Mouse (Mus musculus) megakaryocyte, embryonic 14.5 days (primary cell): ENCODE measurements around the gene Ski. TPM values are rescaled to one million over a fixed set of nuclear protein-coding genes. Genes with fewer than 3 reads are reported as not detected.

Experiments used
- H3K27me3 ChIP-seq: replicated peaks from 2 replicates; pipeline ENCODE3; 2012; ENCODE audit warnings: inconsistent platforms
- H3K36me3 ChIP-seq: replicated peaks from 2 replicates; pipeline ENCODE3; 2012; ENCODE audit warnings: low read length, inconsistent platforms, mixed read lengths
- H3K4me1 ChIP-seq: 2 replicates; pipeline ENCODE4 v1.6.1; 2012; ENCODE audit warnings: inconsistent platforms
- H3K4me3 ChIP-seq: replicated peaks from 2 replicates; pipeline ENCODE3; 2012; ENCODE audit warnings: moderate library complexity, mild to moderate bottlenecking, inconsistent platforms
- H3K9me3 ChIP-seq: 2 replicates; pipeline ENCODE4 v1.6.1; 2012; ENCODE audit warnings: inconsistent platforms
- FLI1 ChIP-seq: IDR thresholded peaks from 2 replicates; pipeline ENCODE4 v1.6.1; 2012; ENCODE audit warnings: low read length, inconsistent platforms, mixed read lengths
- GATA1 ChIP-seq: IDR thresholded peaks from 3 replicates; pipeline ENCODE4 v1.6.1; 2012; ENCODE audit warnings: mixed read lengths, low read length, inconsistent platforms, borderline replicate concordance
- polyA plus RNA-seq: library from polyadenylated mRNA; stranded (reverse); fragments of >175 nt; gene quantifications from 2 replicates; pipeline ENCODE4 v1.2.3, GENCODE M21; 2012; ENCODE audit warnings: low replicate concordance; ENCODE audit not compliant: insufficient read depth

Gene Ski
- polyA plus RNA-seq, 1 experiment = 31.5 TPM

DNA sequence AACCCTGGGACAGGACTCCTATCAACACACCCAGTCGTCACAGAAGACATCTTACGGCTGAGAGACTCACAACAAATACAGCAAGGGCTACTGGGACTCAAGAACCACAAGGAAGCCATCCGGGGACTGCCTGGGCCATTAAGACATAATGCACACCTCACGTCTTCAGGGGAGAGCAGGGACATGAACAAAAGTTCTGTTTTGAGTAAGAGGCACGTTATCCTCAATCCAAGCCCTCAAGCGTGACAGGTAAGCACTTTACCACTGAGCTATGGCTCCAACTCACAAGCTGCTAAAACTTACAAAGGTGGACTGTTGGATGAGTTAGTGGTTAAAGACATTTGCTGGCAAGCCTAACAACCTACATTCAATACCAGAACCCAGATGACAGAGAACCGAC lies 39.2 kb downstream of the Ski start:
- TF ChIP-seq FLI1 = no peak
- TF ChIP-seq GATA1 = no peak

GRCm38 (mm10) chr4:155178981-155179512 lies 43.3 kb downstream of the Ski start:
- Histone ChIP-seq H3K4me3 (peak overlapping the region; percentile 86), H3K9me3 (no peaks in the 10 kb centered on the region), H3K27me3 (no peaks in the 10 kb centered on the region), H3K36me3 (peaks cover 43% of the 10 kb centered on the region), H3K4me1 (peaks cover 85% of the 10 kb centered on the region)
- no peak for TF ChIP-seq FLI1
- no peak for TF ChIP-seq GATA1

More for the DNA sequence above, 39.2 kb downstream of the Ski start:
- Histone ChIP-seq H3K9me3 (no peaks in the 10 kb centered on the region), H3K27me3 (no peaks in the 10 kb centered on the region), H3K36me3 (peaks cover 44% of the 10 kb centered on the region), H3K4me1 (peaks cover 85% of the 10 kb centered on the region), H3K4me3 (no peak overlapping the region)

GRCm38 (mm10) chr4:155178274-155178673 lies 44.1 kb downstream of the Ski start:
- Histone ChIP-seq H3K4me3 (peak overlapping the region; percentile 86), H3K27me3 (no peaks in the 10 kb centered on the region), H3K9me3 (no peaks in the 10 kb centered on the region), H3K4me1 (peaks cover 85% of the 10 kb centered on the region), H3K36me3 (peaks cover 44% of the 10 kb centered on the region)
- no peak for TF ChIP-seq GATA1
- no peak for TF ChIP-seq FLI1

DNA sequence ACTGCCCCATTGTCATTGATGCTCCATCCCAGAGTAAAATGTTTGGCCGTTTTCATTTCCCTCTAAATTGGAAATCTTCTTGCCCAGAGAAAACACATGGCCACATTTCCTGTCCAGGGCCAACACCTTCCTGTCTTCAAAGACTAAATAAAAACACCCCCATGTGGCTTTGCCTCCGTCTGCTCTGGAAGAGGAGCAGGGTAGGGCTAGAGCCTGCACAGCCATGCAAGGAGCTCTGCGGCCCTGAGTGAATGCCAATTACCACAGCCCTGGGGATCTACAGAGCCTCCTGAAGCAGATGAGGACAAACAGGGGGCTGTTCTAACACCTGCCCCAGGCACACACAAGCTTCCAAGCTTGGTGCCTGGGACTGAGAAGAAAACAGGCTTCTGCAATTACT lies 46.2 kb downstream of the Ski start:
- Histone ChIP-seq H3K27me3 (no peaks in the 10 kb centered on the region), H3K9me3 (no peaks in the 10 kb centered on the region), H3K4me1 (peaks cover 91% of the 10 kb centered on the region), H3K4me3 (peak overlapping the region; percentile 23), H3K36me3 (peaks cover 51% of the 10 kb centered on the region)
- TF ChIP-seq FLI1 (no peak), GATA1 (no peak)

DNA sequence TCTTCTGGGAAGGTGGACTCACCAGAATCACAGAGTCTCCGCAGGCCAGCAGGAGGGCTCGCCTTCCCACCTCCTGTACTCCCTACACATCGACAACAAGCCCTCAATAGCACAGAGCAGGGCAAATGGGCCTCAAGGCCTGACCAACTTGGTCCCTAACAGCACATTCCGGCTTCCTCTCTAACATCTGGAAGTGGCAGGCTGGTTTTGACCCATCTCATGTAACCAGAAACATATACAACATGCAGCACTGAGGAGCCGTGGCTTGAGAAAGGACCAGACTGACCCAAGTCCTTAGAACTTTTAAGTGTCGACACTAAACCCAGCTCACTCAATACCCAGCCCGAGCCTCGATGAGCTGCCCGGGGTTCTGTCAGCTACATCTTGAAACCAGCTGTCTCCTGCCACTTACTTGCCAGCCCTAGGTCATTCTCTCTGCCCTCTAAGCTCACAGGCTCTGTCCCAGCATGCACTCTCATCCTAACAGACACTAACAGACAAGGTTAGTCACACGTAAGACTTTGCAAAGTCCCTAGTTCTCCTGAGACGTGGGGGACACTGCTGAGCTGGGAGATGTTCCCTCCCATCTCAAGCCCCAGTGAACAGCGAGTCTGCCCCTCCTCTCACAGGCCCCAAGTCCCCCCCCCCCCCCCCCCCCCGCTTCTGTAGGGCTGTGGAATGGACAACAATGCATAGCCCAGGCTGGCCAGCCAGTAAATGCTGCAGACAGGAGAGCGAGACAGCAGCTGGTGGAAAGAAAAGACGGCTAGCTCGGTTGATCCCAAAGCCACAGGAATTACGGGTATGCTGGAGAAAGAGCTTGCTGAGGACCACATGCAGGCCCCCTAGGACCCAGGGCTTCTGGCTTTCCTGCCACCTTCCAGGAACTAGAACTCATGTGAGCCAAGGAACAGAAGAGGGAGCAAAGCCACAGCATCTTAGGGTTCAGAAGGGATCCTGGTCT lies 48.3 kb downstream of the Ski start:
- TF ChIP-seq FLI1 (no peak), GATA1 (no peak)
- no peaks in the 10 kb centered on the region for H3K27me3 ChIP-seq
- H3K4me1 ChIP-seq = peaks cover 97% of the 10 kb centered on the region
- H3K4me3 ChIP-seq = peak overlapping the region; percentile 56
- H3K9me3 ChIP-seq = no peaks in the 10 kb centered on the region
- H3K36me3 ChIP-seq = peaks cover 47% of the 10 kb centered on the region

GRCm38 (mm10) chr4:155172909-155173821 lies 49.2 kb downstream of the Ski start:
- no peak for TF ChIP-seq FLI1
- no peak for TF ChIP-seq GATA1
- Histone ChIP-seq H3K27me3 (no peaks in the 10 kb centered on the region), H3K9me3 (no peaks in the 10 kb centered on the region), H3K36me3 (peaks cover 52% of the 10 kb centered on the region), H3K4me1 (peaks cover 97% of the 10 kb centered on the region), H3K4me3 (peak overlapping the region; percentile 56)

DNA sequence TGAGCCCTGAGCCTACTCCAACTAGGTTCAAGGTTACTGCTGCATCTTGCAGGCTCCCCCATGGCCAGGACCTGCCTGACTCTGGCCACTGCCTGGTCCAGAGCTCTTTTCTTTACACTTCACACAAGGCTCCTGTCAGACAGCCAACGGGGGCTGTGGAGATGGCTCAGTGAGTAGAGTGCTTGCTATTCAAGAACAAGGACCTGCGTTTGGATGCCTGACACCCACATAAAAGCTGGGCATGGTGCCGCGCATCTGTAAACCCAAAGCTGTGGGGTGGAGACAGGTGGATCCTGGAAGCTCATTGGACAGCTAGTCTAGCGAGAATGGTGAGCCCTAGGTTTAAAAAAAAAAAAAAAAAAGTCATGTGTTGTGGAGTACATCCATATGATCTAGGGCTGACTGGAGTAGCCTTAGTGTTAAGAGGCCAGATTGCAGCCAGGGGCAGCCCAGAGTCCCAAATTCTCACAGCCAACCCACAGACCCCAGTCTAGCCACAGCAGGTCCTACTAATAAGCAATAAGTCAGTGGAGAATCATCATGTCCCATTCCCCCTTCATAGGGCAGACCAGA lies 50.3 kb downstream of the Ski start:
- peaks cover 97% of the 10 kb centered on the region for H3K4me1 ChIP-seq
- TF ChIP-seq GATA1 (no peak), FLI1 (no peak)
- H3K27me3 ChIP-seq = no peaks in the 10 kb centered on the region
- peaks cover 57% of the 10 kb centered on the region for H3K36me3 ChIP-seq
- no peak overlapping the region for H3K4me3 ChIP-seq
- no peaks in the 10 kb centered on the region for H3K9me3 ChIP-seq

DNA sequence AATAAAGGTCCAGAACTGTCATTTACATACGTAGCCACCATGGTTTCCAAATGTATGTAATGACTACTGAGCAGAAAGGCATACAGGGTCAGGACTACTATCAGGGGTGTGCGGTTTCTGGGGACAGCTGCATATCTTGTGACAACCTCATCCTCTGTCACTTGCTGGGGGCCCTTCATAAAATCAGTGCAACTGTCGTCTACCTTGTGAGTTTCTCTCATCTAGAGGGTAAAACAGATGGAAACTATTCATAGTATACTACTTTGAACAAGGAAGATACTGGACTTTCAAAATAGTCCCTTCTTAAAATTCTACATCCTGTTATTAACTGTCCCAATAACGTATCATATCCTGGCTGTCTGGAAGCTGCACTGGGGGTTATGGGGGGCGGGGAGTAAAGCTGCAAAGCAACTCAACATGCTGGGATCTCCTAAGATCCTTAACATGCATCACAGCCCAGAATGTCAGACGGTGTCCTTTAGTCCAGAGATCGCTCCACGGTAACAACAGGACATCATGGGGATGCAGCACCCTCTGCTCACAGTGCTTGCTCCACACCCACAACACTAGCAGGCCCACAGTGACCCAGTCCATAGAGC lies 51.7 kb downstream of the Ski start:
- peaks cover 97% of the 10 kb centered on the region for H3K4me1 ChIP-seq
- no peaks in the 10 kb centered on the region for H3K9me3 ChIP-seq
- peak overlapping the region; percentile 5 for H3K4me3 ChIP-seq
- H3K36me3 ChIP-seq = peaks cover 56% of the 10 kb centered on the region
- no peaks in the 10 kb centered on the region for H3K27me3 ChIP-seq
- TF ChIP-seq GATA1 (no peak), FLI1 (no peak)

DNA sequence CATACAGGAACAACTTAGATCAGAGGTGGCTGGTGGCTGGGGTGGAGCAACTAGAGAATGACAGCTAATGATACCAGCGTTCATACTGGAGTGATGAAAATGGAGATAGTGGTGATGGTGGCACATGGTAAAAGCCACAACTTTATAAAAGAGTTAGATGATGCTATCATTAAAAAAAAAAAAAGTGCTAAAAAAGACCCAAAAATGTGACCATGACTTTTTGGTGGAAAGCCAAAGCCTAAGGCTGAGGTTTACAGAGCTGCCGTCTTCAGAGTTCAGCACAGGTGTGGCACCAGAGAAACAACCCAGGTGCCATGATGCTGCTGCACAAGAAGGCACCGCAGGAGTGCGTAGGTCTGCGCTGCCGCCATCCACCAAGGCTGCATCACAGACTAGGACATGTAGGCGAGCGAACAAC lies 53.5 kb downstream of the Ski start:
- TF ChIP-seq FLI1 (no peak), GATA1 (no peak)
- no peaks in the 10 kb centered on the region for H3K27me3 ChIP-seq
- H3K9me3 ChIP-seq = 0 out of 2 replicates have a peak, but pooled peaks cover 5% of the 10 kb centered on the region
- H3K36me3 ChIP-seq = peaks cover 62% of the 10 kb centered on the region
- H3K4me3 ChIP-seq = no peak overlapping the region
- H3K4me1 ChIP-seq = peaks cover 97% of the 10 kb centered on the region
